Mouse (Mus musculus) midbrain, embryonic 11.5 days (tissue): ENCODE results near the gene Vps33b. TPM values are rescaled to one million over a fixed set of nuclear protein-coding genes. Genes with fewer than 3 reads are reported as not detected.

ENCODE experiments used
- ATAC-seq: fragments of 200-750 bp; cut with Nextera tagmentation; 2 replicates; pipeline ENCODE4 v1.8.0; 2017; ENCODE audit warnings: moderate TSS enrichment, moderate library complexity; ENCODE audit not compliant: low FRiP score
- DNase-seq: peaks from one replicate; pipeline ENCODE4 v3.0.0; 2015; ENCODE audit warnings: low spot score; ENCODE audit errors: missing footprints
- H3K27ac ChIP-seq: fragments of 300-500 bp; sonication (generic); 2 replicates; pipeline ENCODE4 v1.5.1; 2014; ENCODE audit warnings: low read depth, low read length
- H3K27me3 ChIP-seq: fragments of 300-500 bp; sonication (generic); 2 replicates; pipeline ENCODE4 v1.6.1; 2014; ENCODE audit warnings: mild to moderate bottlenecking, low read length, moderate library complexity, mixed read lengths; ENCODE audit not compliant: control insufficient read depth, insufficient read depth
- H3K36me3 ChIP-seq: fragments of 300-500 bp; sonication (generic); 2 replicates; pipeline ENCODE4 v1.6.1; 2014; ENCODE audit warnings: mild to moderate bottlenecking, low read length, moderate library complexity, mixed read lengths; ENCODE audit not compliant: control insufficient read depth, insufficient read depth
- H3K4me1 ChIP-seq: fragments of 300-500 bp; sonication (generic); 2 replicates; pipeline ENCODE4 v1.6.1; 2014; ENCODE audit warnings: low read length; ENCODE audit not compliant: control insufficient read depth, insufficient read depth
- H3K4me2 ChIP-seq: fragments of 300-500 bp; sonication (generic); 2 replicates; pipeline ENCODE4 v1.6.1; 2014; ENCODE audit warnings: mild to moderate bottlenecking, moderate library complexity
- H3K4me3 ChIP-seq: fragments of 300-500 bp; sonication (generic); 2 replicates; pipeline ENCODE4 v1.5.1; 2014; ENCODE audit warnings: low read depth, low read length
- H3K9ac ChIP-seq: fragments of 300-500 bp; sonication (generic); 2 replicates; pipeline ENCODE4 v1.6.1; 2014; ENCODE audit warnings: low read length
- H3K9me3 ChIP-seq: fragments of 300-500 bp; sonication (generic); 2 replicates; pipeline ENCODE4 v1.6.1; 2016; ENCODE audit warnings: low read length; ENCODE audit not compliant: control insufficient read depth
- WGBS: fragments of 180-500 bp; shearing (Covaris S2); extraction: QIAGEN DNeasy Blood & Tissue Kit; methylation state at CpG from one replicate; pipeline ENCODE4 v1.1.7; 2014; 5-methylcytosine and 5-hydroxymethylcytosine counted together
- polyA plus RNA-seq: library from polyadenylated mRNA; unstranded; fragments of >200 nt; fragmentation: Nextera tagmentation; extraction: Ambion mirVana; gene quantifications from 2 replicates; pipeline ENCODE4 v1.2.1, GENCODE M21; 2014

Gene Vps33b
- polyA plus RNA-seq, 1 experiment from 2014 or later, result 12.6 TPM

DNA sequence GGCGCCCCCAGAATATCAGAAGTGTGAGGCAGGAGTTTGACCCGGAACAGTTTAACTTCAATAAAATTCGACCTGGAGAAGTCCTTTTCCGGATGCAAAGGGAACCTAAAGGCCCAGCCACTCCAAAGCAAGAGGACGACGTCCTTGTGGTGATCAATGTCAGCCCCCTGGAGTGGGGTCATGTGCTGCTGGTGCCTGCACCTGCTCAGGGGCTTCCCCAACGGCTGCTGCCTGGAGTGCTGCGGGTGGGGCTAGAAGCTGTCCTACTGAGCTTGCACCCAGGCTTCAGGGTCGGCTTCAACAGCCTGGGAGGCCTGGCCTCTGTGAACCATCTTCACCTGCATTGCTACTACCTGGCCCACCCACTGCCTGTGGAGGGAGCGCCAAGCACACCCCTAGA lies 30.9 kb upstream of the Vps33b start:
- peaks cover 5% of the 10 kb centered on the region; the same call in 1 of the 2 replicates for H3K4me1 ChIP-seq
- no peaks in the 10 kb centered on the region for H3K9me3 ChIP-seq
- 90% methylated on average over 10 of the region's 10 CpGs for whole genome bisulfite sequencing
- H3K36me3 ChIP-seq, result peaks cover 5% of the 10 kb centered on the region; the same call in 1 of the 2 replicates
- H3K27ac ChIP-seq, result no peak overlapping the region
- no peak overlapping the region for H3K4me2 ChIP-seq
- DNase-seq, result no peak
- no peaks in the 10 kb centered on the region for H3K27me3 ChIP-seq
- H3K4me3 ChIP-seq, result no peak overlapping the region
- no peak for ATAC-seq
- no peak overlapping the region for H3K9ac ChIP-seq

DNA sequence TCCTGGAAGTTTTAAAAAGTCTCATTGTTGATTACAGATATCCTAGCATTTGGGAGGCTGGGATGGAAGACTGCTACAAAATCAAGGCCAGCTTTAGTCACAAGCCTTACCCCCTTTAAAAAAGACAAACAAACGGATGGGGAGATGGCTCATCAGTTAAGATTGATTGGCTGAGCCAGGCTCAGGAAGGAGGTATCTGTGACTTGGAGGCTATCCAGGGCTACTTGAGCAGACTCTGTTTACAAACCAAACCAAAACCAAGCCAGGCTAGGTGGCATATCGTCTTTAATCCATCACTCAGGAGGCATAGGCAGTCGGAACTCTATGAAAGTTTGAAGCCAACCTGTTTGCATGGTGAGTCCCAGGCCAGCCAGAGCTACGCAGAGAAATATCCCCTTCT lies 27.8 kb upstream of the Vps33b start:
- no peak overlapping the region for H3K4me2 ChIP-seq
- ATAC-seq (no peak), DNase-seq (no peak)
- H3K9ac ChIP-seq, result no peak overlapping the region
- H3K27me3 ChIP-seq, result no peaks in the 10 kb centered on the region
- no peaks in the 10 kb centered on the region for H3K4me1 ChIP-seq
- no peaks in the 10 kb centered on the region for H3K9me3 ChIP-seq
- peaks cover 5% of the 10 kb centered on the region; the same call in 1 of the 2 replicates for H3K36me3 ChIP-seq
- no peak overlapping the region for H3K4me3 ChIP-seq
- WGBS, result 88% methylated on average over 4 of the region's 4 CpGs
- H3K27ac ChIP-seq, result no peak overlapping the region

DNA sequence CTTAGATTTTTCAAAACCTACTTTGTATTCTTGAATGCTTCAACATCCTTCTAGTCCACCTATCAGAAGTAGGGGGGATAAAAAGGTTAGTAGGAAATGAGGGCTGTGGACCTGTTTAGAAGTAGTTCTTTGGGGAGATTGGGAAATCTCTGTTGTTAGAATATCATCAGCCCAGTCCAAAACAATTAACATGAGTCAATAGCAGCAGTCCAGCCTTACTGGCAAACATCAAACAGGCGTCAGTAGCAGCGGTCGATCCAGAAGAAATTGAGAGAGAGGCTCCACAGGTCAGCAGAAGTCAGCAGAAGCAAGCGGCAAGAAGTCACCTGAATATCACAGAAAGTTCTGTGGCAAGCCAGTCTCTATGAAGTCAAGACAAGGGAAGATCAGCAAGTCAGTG lies 24.6 kb upstream of the Vps33b start:
- 0 out of 2 replicates have a peak, but pooled peaks cover 2% of the 10 kb centered on the region for H3K36me3 ChIP-seq
- no peaks in the 10 kb centered on the region for H3K4me1 ChIP-seq
- H3K4me2 ChIP-seq, result no peak overlapping the region
- WGBS, result 95% methylated on average over 4 of the region's 4 CpGs
- no peak overlapping the region for H3K9ac ChIP-seq
- H3K9me3 ChIP-seq, result no peaks in the 10 kb centered on the region
- ATAC-seq (no peak), DNase-seq (no peak)
- no peak overlapping the region for H3K4me3 ChIP-seq
- no peaks in the 10 kb centered on the region for H3K27me3 ChIP-seq
- H3K27ac ChIP-seq, result no peak overlapping the region

DNA sequence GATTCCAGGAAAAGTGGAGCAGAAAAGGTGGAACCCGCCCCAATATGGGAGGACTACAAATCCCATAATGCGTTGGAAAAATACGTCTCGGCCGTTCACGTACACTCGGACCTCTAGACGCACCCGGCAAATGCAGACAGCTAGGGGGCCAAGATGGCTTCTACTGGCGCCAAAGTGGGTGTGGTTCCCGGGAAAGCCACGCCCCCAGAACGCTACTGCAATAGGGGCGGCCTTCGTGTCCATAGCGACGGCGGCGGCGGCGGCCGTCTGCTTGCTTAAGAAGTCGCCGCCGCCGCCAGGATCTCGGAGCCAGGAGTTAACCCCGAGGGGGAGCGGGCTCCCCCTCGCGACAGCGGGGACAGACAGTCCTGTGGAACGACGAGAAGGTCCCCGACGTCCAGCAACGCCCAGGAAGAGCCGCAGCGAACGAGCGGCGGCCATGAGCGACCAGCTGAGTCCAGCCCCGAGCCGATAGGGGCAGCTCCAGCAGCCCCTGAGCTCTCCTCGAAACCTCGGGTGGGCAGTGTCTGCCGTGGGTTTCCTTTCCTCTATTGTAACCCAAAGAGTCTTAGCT lies 23.2 kb upstream of the Vps33b start, which contains the start of gene Ttll13:
Gene Ttll13, plus strand, starts transcription at position 229 of the 574 bp plus-strand sequence.
- H3K4me1 ChIP-seq, result no peaks in the 10 kb centered on the region
- DNase-seq (peak; percentile 100), ATAC-seq (peak; percentile 98)
- peak within 1 kb of the TSS; percentile 76 for H3K27ac ChIP-seq
- peak within 1 kb of the TSS; percentile 44 for H3K4me3 ChIP-seq
- H3K27me3 ChIP-seq, result no peaks in the 10 kb centered on the region
- no peaks in the 10 kb centered on the region for H3K9me3 ChIP-seq
- WGBS, result under 1% methylated on average over 48 of the region's 48 CpGs
- H3K4me2 ChIP-seq, result peak within 1 kb of the TSS; percentile 49
- 0 out of 2 replicates have a peak, but pooled peaks cover under 1% of the 10 kb centered on the region for H3K36me3 ChIP-seq
- peak within 1 kb of the TSS; percentile 73 for H3K9ac ChIP-seq

DNA sequence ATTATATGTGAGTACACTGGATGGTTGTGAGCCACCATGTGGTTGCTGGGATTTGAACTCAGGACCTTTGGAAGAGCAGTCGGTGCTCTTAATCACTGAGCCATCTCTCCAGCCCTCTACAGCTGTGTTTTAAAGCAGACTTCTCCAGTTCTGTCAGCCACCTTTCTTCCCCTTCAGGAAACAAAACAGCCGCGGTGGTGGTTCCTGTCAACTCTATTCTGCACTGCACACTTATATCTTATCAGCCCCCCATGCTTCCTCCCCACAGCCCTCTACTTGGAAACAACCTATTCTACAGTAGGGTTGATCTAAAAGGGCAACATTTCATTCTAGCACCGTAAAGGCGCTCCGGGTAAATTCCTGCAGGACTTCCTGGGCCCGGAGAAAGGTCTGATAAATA lies 22.6 kb upstream of the Vps33b start:
- no peaks in the 10 kb centered on the region for H3K27me3 ChIP-seq
- no peak overlapping the region; the same call in 1 of the 2 replicates for H3K9ac ChIP-seq
- H3K9me3 ChIP-seq, result no peaks in the 10 kb centered on the region
- H3K27ac ChIP-seq, result no peak overlapping the region; the same call in 1 of the 2 replicates
- H3K4me1 ChIP-seq, result no peaks in the 10 kb centered on the region
- 74% methylated on average over 7 of the region's 7 CpGs for WGBS
- peak overlapping the region; percentile 49; the same call in 1 of the 2 replicates for H3K4me2 ChIP-seq
- no peaks in the 10 kb centered on the region for H3K36me3 ChIP-seq
- H3K4me3 ChIP-seq, result peak overlapping the region; percentile 44
- ATAC-seq (no peak), DNase-seq (no peak)

DNA sequence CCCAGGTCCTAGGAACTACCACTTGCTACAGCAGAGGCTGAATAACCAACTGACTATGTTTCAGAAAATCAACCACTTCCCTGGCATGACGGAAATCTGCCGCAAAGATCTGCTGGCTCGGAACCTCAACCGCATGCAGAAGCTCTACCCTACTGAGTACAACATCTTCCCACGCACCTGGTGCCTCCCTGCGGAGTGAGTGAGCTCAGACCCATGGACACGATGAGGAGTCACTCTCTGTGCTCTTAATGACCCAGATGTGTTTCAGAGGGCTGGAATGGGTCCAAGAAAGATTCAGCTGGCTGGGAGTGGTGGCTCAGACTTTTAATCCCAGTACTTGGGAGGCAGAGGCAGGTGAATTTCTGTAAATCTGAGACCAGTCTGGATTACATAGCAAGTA lies 17.0 kb upstream of the Vps33b start:
- Histone ChIP-seq H3K27ac (no peak overlapping the region), H3K9ac (no peak overlapping the region), H3K4me3 (no peak overlapping the region), H3K27me3 (no peaks in the 10 kb centered on the region), H3K4me2 (no peak overlapping the region), H3K9me3 (no peaks in the 10 kb centered on the region), H3K36me3 (no peaks in the 10 kb centered on the region), H3K4me1 (no peaks in the 10 kb centered on the region)
- ATAC-seq, result no peak
- 82% methylated on average over 7 of the region's 7 CpGs for WGBS
- peak; percentile 62 for DNase-seq

DNA sequence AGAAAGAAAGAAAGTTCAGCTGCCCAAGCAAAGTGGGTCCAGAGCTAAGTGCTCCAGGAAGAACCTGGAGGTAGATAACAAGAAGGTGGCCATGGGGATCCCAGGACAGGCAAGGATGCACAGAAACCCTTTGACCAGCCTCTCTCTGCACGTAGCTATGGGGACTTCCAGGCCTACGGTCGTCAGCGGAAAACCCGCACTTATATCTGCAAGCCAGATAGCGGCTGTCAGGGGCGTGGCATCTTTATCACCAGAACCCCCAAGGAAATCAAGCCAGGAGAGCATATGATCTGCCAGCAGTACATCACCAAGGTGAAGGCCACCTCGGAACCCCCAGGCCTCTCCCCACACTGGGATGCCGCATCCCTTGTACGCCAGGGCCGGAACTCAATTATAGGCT lies 16.6 kb upstream of the Vps33b start:
- Histone ChIP-seq H3K27me3 (no peaks in the 10 kb centered on the region), H3K9me3 (no peaks in the 10 kb centered on the region), H3K36me3 (no peaks in the 10 kb centered on the region), H3K9ac (no peak overlapping the region), H3K4me2 (no peak overlapping the region), H3K4me1 (no peaks in the 10 kb centered on the region), H3K4me3 (no peak overlapping the region), H3K27ac (no peak overlapping the region)
- DNase-seq (no peak), ATAC-seq (no peak)
- 91% methylated on average over 11 of the region's 11 CpGs for WGBS

DNA sequence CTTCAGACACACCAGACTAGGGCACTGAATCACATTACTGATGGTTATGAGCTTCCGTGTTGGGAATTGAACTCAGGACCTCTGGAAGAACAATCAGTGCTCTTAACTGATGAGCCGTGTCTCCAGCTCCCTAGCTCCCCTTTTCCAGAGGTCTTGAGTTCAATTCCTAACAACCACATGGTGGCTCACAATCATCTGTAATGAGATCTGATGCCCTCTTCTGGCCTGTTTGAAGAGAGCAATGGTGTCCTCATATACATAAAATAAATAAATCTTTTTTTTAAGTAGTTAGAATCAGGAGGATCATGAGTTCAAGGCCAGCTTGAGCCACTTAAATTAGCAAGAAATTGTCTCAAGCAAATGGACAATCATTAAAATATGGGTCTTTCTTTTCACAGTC lies 13.5 kb upstream of the Vps33b start:
- ATAC-seq, result no peak
- H3K27me3 ChIP-seq, result no peaks in the 10 kb centered on the region
- no peak overlapping the region for H3K4me3 ChIP-seq

DNA sequence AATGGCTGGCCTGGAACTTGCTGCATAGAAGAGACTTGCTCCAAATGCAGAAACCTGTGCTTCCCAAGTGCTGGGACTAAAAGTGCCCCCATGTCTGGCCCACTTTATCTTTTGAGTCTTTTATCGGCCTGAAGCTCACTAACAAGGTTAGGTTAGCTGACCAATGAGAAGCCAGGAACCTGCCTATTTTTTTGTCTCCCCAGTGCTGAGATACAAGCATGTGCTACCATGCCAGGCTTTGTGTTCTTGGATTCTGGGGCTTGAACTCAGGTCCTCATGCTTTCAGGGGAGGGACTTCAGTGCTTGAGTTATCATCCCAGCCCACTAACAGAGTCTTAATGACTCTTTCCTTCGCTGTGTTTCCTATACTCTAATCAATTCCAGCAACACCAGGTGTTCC lies 11.7 kb upstream of the Vps33b start:
- H3K4me1 ChIP-seq, result peaks cover 10% of the 10 kb centered on the region
- H3K27ac ChIP-seq, result no peak overlapping the region
- WGBS, result 76% methylated on average over 2 of the region's 2 CpGs
- no peaks in the 10 kb centered on the region for H3K9me3 ChIP-seq
- no peaks in the 10 kb centered on the region for H3K27me3 ChIP-seq
- no peak overlapping the region for H3K4me2 ChIP-seq
- no peak overlapping the region for H3K4me3 ChIP-seq
- no peak overlapping the region for H3K9ac ChIP-seq
- H3K36me3 ChIP-seq, result no peaks in the 10 kb centered on the region
- ATAC-seq (no peak), DNase-seq (no peak)

More for the DNA sequence above, 13.5 kb upstream of the Vps33b start:
- no peak overlapping the region for H3K4me2 ChIP-seq
- H3K9ac ChIP-seq, result no peak overlapping the region
- peaks cover 2% of the 10 kb centered on the region; the same call in 1 of the 2 replicates for H3K4me1 ChIP-seq
- H3K27ac ChIP-seq, result no peak overlapping the region
- 83% methylated on average over 2 of the region's 2 CpGs for WGBS
- no peak for DNase-seq
- no peaks in the 10 kb centered on the region for H3K9me3 ChIP-seq
- no peaks in the 10 kb centered on the region for H3K36me3 ChIP-seq
